Mouse (Mus musculus): ENCODE data around the gene Gm9958.

GRCm38 (mm10) chr5:90396817-90397216, 29.8 kb downstream of the Gm9958 start:
- TF ChIP-seq GATA1 (IDR thresholded peaks at IDR 0.05; ENCODE audit: low read length) (no peak), TAL1 (IDR thresholded peaks at IDR 0.05; ENCODE audit: low read length) (no peak)
